Mouse (Mus musculus): ENCODE data around the gene Klf13. TPM values are rescaled to one million over a fixed set of nuclear protein-coding genes. Genes with fewer than 3 reads are reported as not detected.

The Klf13 gene
- 16.7 and 17.4 TPM in 2 replicates for polyA plus RNA-seq (2016; fragmentation: Nextera tagmentation; extraction: Ambion mirVana)

DNA sequence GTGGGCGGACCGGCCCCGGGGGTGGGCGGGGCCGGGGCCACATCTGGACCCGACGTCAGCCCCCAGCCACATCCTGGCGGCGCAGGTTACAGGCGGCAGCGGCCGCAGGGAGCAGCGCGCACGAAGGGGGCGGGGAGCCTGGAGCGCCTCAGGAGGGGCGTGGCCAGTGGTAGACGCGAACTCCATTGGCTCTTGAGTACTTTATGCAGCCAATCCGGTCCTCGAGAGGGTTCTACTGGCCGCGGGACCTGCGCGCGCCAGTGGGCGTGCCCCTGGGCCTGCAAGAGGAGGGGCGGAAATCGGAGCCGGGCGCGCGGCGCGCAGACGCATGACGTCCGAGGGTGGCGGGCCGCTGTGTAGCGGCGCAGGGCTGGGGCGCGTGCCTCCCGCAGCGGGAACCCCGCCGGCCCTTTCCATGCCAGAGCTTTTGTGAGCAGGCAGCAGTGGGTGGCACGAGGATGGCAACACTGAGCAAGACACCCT, at the start of gene Klf13:
Gene Klf13, minus strand, starts transcription at position 2 of the 483 bp plus-strand sequence.
- ATAC-seq (ENCODE audit: insufficient number of reproducible peaks, low FRiP score): peak; percentile 92
- H3K4me2 ChIP-seq: peak within 1 kb of the TSS; percentile 87
- no peaks in the 10 kb centered on the region for H3K9me3 ChIP-seq (replicated peaks)
- under 1% methylated on average over 49 of the region's 50 CpGs for WGBS
- H3K27me3 ChIP-seq (replicated peaks): no peaks in the 10 kb centered on the region; the same call in 1 of the 2 replicates
- peak within 1 kb of the TSS; percentile 79 for H3K4me3 ChIP-seq
- no peaks in the 10 kb centered on the region for H3K36me3 ChIP-seq
- peak within 1 kb of the TSS; percentile 92 for H3K27ac ChIP-seq (ENCODE audit: poor library complexity, severe bottlenecking)
- H3K4me1 ChIP-seq (replicated peaks): peaks cover 25% of the 10 kb centered on the region
- H3K9ac ChIP-seq: peak within 1 kb of the TSS; percentile 92

DNA sequence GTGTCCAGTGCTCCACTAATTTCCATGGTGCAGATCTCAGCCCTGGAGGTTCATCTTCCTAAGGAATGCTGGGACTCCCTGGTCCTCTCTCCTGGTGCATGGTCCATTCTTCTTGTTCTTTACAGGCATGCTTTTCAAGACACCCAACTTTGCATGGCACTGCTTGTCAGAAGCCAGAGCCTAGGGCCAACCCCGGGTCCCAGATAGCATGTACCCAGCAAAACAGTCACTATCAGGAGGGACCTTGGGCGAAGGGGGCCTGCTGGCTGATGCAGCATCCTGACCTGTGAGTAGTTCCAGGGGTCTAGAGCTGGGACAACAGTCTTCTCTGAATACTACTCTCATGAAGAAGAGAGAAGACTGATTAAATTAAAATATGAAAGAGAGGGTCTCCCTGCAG, 49.7 kb upstream of the Klf13 start:
- Histone ChIP-seq H3K9ac (no peak overlapping the region), H3K4me3 (no peak overlapping the region), H3K27ac (ENCODE audit: poor library complexity, severe bottlenecking) (no peak overlapping the region), H3K9me3 (replicated peaks) (no peaks in the 10 kb centered on the region), H3K4me2 (no peak overlapping the region), H3K4me1 (replicated peaks) (peaks cover 14% of the 10 kb centered on the region; the same call in 1 of the 2 replicates), H3K27me3 (replicated peaks) (no peaks in the 10 kb centered on the region), H3K36me3 (no peaks in the 10 kb centered on the region)
- ATAC-seq (ENCODE audit: insufficient number of reproducible peaks, low FRiP score): no peak
- 74% methylated on average over 2 of the region's 2 CpGs for WGBS

DNA sequence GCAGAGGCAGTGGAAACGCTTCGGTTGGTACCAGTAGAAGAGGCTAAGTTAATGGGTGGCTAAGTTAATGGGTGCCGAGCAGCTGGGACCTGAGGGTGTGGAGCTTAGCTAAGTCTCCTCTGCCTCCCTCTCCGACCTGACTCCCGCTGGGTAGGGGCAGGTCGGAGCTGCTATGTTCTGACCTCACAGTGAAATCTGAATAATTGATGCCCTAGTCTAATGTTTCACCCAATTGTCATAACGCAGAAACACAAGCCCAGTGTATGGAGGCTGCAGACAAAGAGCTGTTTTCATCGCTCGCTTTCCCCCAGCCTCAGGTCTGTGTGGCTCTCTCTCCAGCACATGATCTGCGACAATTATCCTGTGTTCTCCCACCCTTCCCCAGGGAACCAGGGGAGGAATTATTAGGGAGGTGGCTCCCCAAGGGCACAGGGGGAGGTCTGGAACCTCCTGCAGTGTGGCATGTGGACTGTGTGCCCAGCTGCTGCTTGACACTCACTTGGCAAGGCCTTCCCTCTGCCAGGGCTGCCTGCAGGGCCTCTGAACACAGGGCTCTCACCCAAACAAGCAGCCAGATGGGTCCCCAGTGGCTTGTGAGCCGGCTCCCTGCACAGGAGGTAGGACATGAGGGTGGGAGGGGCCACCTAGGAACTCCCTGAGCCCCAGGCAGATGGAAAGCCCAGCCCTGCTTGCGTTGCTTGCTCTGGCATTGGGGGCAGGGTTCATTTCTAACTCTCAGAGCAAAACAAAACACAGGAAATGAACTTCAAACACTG, 47.9 kb upstream of the Klf13 start:
- Histone ChIP-seq H3K9me3 (replicated peaks) (no peaks in the 10 kb centered on the region), H3K4me2 (no peak overlapping the region), H3K4me1 (replicated peaks) (peaks cover 10% of the 10 kb centered on the region; the same call in 1 of the 2 replicates), H3K36me3 (no peaks in the 10 kb centered on the region), H3K4me3 (no peak overlapping the region), H3K27ac (ENCODE audit: poor library complexity, severe bottlenecking) (no peak overlapping the region), H3K9ac (no peak overlapping the region), H3K27me3 (replicated peaks) (no peaks in the 10 kb centered on the region)
- 56% methylated on average over 12 of the region's 12 CpGs for WGBS
- ATAC-seq (ENCODE audit: insufficient number of reproducible peaks, low FRiP score): no peak

DNA sequence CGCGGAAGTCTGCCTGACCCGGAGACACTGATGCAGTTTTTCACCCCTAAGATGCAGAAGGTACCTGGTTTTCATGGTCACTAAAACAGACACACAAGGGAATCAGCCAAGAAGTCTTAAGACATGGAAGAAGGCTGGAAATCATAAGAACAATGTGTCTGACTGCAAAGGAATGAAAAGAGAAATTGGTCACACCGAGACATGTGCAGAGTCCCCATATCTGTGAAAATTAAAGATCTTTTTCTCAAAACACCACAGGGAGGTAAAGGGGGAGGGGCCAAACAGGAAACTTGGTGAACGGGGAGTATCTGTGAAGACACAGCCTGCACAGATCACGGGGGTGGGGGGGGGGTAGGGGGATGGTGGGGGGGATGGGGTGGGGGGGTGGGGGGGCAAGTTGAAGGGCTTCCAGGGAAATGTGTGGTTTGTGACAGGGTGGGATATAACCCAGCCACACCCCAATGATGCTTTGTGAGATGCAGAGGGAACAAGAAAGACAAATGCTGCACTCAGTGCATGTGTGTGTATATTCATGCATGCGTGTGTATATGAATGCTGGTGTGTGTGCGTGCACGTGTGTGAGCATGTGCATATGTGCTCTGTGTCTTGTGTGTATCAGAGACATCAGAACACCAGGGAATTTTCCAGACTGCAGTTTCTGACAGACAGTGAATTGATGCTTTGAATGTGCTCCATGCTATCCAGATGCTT, 47.1 kb upstream of the Klf13 start:
- H3K4me1 ChIP-seq (replicated peaks): 0 out of 2 replicates have a peak, but pooled peaks cover 6% of the 10 kb centered on the region
- WGBS: 65% methylated on average over 9 of the region's 9 CpGs
- ATAC-seq (ENCODE audit: insufficient number of reproducible peaks, low FRiP score): no peak
- H3K27me3 ChIP-seq (replicated peaks): no peaks in the 10 kb centered on the region
- no peak overlapping the region for H3K9ac ChIP-seq
- H3K27ac ChIP-seq (ENCODE audit: poor library complexity, severe bottlenecking): no peak overlapping the region
- no peak overlapping the region for H3K4me2 ChIP-seq
- no peaks in the 10 kb centered on the region for H3K36me3 ChIP-seq
- no peaks in the 10 kb centered on the region for H3K9me3 ChIP-seq (replicated peaks)
- no peak overlapping the region for H3K4me3 ChIP-seq

DNA sequence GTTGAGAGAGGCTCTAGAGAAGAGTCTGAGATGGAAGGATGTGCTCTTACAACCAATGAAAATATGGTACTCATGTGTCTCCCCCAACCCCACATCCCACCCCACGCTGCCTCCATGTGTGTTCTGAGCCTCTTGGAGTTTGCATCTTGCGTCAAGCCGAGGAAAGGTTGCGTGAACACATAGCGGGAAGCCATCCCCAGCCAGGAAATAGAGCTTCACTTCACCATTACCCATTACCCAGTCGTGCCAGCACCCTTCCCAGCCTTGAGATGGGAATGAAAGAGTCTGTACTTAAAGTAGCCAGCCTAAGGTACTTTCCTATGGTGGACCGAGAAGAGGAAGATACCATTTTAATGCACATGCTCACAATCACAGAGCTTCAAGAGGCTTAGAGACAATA, 46.6 kb upstream of the Klf13 start:
- Histone ChIP-seq H3K36me3 (no peaks in the 10 kb centered on the region), H3K4me1 (replicated peaks) (0 out of 2 replicates have a peak, but pooled peaks cover 6% of the 10 kb centered on the region), H3K9ac (no peak overlapping the region), H3K4me2 (no peak overlapping the region), H3K9me3 (replicated peaks) (no peaks in the 10 kb centered on the region), H3K27me3 (replicated peaks) (no peaks in the 10 kb centered on the region), H3K4me3 (no peak overlapping the region), H3K27ac (ENCODE audit: poor library complexity, severe bottlenecking) (no peak overlapping the region)
- 80% methylated on average over 7 of the region's 7 CpGs for WGBS
- ATAC-seq (ENCODE audit: insufficient number of reproducible peaks, low FRiP score): no peak

DNA sequence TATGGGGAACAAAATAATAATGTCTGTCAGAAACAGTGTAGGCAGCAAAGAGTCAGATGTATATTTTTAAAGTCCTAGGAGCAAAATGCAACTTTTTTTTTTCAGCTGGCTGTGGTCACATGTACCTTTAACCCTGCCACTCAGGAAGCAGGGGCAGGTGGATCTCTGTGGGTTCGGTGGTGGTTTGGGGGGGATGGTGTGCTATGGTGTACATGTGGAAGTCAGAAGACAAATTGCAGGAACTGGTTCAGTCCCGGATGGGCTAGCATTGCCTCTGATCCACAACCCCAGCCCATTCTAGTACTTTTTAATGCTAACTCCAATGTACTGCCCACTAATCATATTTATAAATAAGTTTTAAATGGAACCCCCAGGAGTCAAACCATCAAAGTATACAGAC, 45.6 kb upstream of the Klf13 start:
- no peak overlapping the region for H3K27ac ChIP-seq (ENCODE audit: poor library complexity, severe bottlenecking)
- WGBS: 74% methylated on average over 2 of the region's 2 CpGs

DNA sequence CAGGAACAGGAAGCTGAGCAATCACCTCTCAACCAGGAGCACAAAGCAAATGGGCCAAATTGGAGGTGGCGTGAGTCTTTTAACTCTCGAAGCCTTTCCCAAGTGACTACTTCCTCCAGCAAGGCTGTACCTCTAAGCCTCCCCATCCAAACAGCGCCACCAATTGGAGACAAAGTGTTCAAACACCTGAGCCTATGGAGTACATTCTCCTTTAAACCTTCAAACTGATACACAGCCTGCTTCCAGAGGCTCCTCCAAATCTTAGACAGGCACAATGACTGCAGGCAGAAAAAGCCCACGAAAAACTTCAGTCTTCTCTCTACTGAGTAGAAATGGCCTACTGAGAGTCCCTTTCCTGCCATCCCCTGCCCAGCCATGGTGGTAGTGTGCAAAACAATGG, 38.9 kb upstream of the Klf13 start:
- Histone ChIP-seq H3K4me3 (no peak overlapping the region), H3K9ac (no peak overlapping the region), H3K36me3 (no peaks in the 10 kb centered on the region), H3K27ac (ENCODE audit: poor library complexity, severe bottlenecking) (no peak overlapping the region), H3K9me3 (replicated peaks) (peaks cover 5% of the 10 kb centered on the region; the same call in 1 of the 2 replicates), H3K4me1 (replicated peaks) (no peaks in the 10 kb centered on the region), H3K27me3 (replicated peaks) (no peaks in the 10 kb centered on the region), H3K4me2 (no peak overlapping the region)
- WGBS: 89% methylated on average over 4 of the region's 4 CpGs
- ATAC-seq (ENCODE audit: insufficient number of reproducible peaks, low FRiP score): no peak

More for the DNA sequence above, 45.6 kb upstream of the Klf13 start:
- no peaks in the 10 kb centered on the region for H3K9me3 ChIP-seq (replicated peaks)
- no peaks in the 10 kb centered on the region for H3K27me3 ChIP-seq (replicated peaks)
- H3K4me3 ChIP-seq: no peak overlapping the region
- ATAC-seq (ENCODE audit: insufficient number of reproducible peaks, low FRiP score): no peak
- no peak overlapping the region for H3K4me2 ChIP-seq
- H3K36me3 ChIP-seq: no peaks in the 10 kb centered on the region
- H3K4me1 ChIP-seq (replicated peaks): 0 out of 2 replicates have a peak, but pooled peaks cover 6% of the 10 kb centered on the region
- H3K9ac ChIP-seq: no peak overlapping the region

DNA sequence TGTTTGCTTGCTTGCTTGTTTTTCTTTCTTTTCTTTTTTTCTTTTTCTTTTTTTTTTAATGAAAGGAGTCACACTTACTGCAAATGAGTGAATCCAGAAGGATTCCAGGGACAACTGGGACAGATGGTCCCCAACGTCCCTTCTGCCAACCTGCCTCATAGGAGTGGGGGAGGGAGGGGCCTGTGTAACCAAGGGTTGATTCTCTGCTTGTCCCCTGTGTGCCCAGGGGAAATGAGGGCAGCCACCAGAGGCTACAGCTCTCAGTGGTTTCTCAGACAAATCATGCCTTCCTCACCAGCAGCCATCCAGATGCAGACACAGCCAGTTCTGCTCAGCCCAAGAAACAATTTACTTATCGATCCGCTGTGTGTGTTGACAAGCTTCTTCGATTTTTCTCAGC, 32.3 kb upstream of the Klf13 start:
- no peak overlapping the region for H3K4me3 ChIP-seq
- 73% methylated on average over 4 of the region's 4 CpGs for WGBS
- H3K9me3 ChIP-seq (replicated peaks): no peaks in the 10 kb centered on the region
- H3K27me3 ChIP-seq (replicated peaks): no peaks in the 10 kb centered on the region
- no peak overlapping the region for H3K9ac ChIP-seq
- no peak overlapping the region for H3K4me2 ChIP-seq
- H3K36me3 ChIP-seq: no peaks in the 10 kb centered on the region
- no peak for ATAC-seq (ENCODE audit: insufficient number of reproducible peaks, low FRiP score)
- no peak overlapping the region for H3K27ac ChIP-seq (ENCODE audit: poor library complexity, severe bottlenecking)
- H3K4me1 ChIP-seq (replicated peaks): 0 out of 2 replicates have a peak, but pooled peaks cover 2% of the 10 kb centered on the region

DNA sequence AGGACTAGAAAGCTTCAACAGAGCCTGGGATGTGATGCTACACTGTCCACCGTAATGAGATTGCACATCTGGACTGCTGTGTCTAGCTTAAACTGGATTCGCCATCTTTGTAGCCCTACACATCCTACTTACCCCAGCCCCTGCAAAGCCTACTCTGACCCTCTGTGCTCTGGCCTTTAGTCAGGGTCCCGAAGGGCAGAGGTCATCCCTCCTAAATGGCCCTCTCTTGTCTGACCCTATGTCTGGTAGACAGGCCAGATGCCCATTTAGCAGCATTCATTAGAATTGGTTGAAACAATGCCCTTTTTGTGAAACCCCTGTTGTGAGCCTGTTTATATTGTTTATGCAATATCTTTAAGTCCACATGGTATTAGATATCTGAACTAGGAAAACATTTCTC, 31.2 kb upstream of the Klf13 start:
- no peaks in the 10 kb centered on the region for H3K27me3 ChIP-seq (replicated peaks)
- no peak overlapping the region for H3K9ac ChIP-seq
- no peak overlapping the region for H3K4me2 ChIP-seq
- H3K9me3 ChIP-seq (replicated peaks): no peaks in the 10 kb centered on the region
- no peaks in the 10 kb centered on the region for H3K36me3 ChIP-seq
- ATAC-seq (ENCODE audit: insufficient number of reproducible peaks, low FRiP score): no peak
- H3K27ac ChIP-seq (ENCODE audit: poor library complexity, severe bottlenecking): no peak overlapping the region
- 81% methylated on average over 3 of the region's 3 CpGs for WGBS
- H3K4me1 ChIP-seq (replicated peaks): peaks cover 12% of the 10 kb centered on the region
- no peak overlapping the region for H3K4me3 ChIP-seq

DNA sequence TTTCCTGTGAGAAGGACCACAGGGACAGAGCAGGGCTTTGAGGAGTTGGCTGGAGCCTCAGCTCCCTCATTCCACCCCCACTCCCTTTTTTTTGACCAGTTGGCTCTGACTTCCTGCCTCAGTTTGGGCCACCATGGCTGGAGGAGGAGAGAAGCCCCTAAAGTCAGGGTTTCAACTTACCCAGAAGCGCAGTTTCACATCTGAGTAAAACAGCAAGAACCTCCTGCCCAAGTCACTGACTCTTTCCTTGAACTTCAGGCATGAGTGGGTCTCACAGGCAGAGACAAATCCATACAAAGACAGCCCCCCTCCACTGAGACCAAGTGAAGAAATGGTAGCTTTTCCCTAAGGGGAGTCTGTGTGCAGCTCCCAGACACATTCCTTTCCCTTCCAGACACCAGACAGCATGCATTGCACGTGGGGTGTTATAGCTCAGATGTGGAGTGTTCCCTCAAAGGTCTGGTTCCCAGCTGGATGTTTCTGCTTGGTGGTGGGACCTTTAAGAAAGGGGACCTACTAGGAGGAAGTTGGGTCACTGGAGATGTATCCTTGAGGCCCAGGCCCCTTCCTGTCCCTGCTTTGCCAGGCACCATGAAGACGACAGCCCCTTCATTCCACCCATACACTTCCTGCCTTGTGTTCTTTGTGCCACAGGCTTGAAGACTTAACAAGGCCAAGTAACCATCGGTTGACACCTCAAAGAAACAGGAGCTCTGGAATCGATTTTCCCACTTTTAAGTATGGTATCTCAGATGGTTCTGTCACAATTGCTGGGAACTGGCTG, 27.1 kb upstream of the Klf13 start:
- ATAC-seq (ENCODE audit: insufficient number of reproducible peaks, low FRiP score): no peak
- WGBS: 66% methylated on average over 5 of the region's 5 CpGs
- Histone ChIP-seq H3K36me3 (no peaks in the 10 kb centered on the region), H3K4me3 (no peak overlapping the region), H3K9ac (no peak overlapping the region), H3K9me3 (replicated peaks) (no peaks in the 10 kb centered on the region), H3K27me3 (replicated peaks) (no peaks in the 10 kb centered on the region), H3K4me2 (no peak overlapping the region), H3K27ac (ENCODE audit: poor library complexity, severe bottlenecking) (no peak overlapping the region), H3K4me1 (replicated peaks) (peaks cover 12% of the 10 kb centered on the region)

DNA sequence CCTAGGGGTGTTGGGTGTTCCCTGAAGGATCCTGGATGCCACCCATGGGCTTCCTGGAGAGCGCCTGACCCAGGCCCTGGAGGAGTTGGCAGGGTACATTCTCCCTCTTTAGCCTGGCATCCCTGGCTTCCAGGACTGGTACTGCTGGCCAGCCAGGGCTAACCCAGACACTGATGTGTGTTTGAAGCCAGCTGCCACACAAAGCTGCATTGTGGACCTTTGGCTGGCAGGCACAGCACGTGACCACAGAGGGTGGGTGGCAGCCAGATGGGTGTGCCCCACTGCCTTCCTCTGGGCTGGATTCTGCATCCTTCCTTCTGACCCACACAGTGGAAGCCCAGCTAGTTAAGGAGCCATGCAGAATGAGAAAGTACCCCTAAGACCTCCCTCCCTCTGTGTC, 26.4 kb upstream of the Klf13 start:
- H3K4me2 ChIP-seq: no peak overlapping the region
- H3K36me3 ChIP-seq: no peaks in the 10 kb centered on the region
- H3K9ac ChIP-seq: no peak overlapping the region
- no peaks in the 10 kb centered on the region for H3K9me3 ChIP-seq (replicated peaks)
- H3K27ac ChIP-seq (ENCODE audit: poor library complexity, severe bottlenecking): no peak overlapping the region
- H3K4me1 ChIP-seq (replicated peaks): peaks cover 12% of the 10 kb centered on the region
- ATAC-seq (ENCODE audit: insufficient number of reproducible peaks, low FRiP score): 0 out of 2 replicates have a peak, but pooled peaks have one; percentile 36
- no peak overlapping the region for H3K4me3 ChIP-seq
- 75% methylated on average over 2 of the region's 2 CpGs for WGBS
- no peaks in the 10 kb centered on the region for H3K27me3 ChIP-seq (replicated peaks)
